Mouse (Mus musculus) lung, postnatal 0 days (tissue): Measurements from ENCODE around the gene Lrrfip1. TPM values are rescaled to one million over a fixed set of nuclear protein-coding genes. Genes with fewer than 3 reads are reported as not detected.

Experiments used
- ATAC-seq: fragments of 200-750 bp; cut with Nextera tagmentation; 2 replicates; pipeline ENCODE4 v1.8.0; 2017; ENCODE audit warnings: moderate library complexity
- DNase-seq: peaks from one replicate; pipeline ENCODE4 v3.0.0-alpha.2; 2016; ENCODE audit warnings: low spot score
- H3K27ac ChIP-seq: fragments of 300-500 bp; sonication (generic); 2 replicates; pipeline ENCODE4 v1.5.1; 2014; ENCODE audit warnings: antibody characterized with exemption, mild to moderate bottlenecking, low read length, mixed read lengths
- H3K27me3 ChIP-seq: fragments of 300-500 bp; sonication (generic); replicated peaks from 2 replicates; pipeline ENCODE4 v1.6.1; 2014; ENCODE audit warnings: low read length, mixed read lengths; ENCODE audit not compliant: insufficient read depth
- H3K36me3 ChIP-seq: fragments of 300-500 bp; sonication (generic); 2 replicates; pipeline ENCODE4 v1.6.1; 2014; ENCODE audit warnings: low read length, mixed read lengths; ENCODE audit not compliant: insufficient read depth
- H3K4me1 ChIP-seq: fragments of 300-500 bp; sonication (generic); 2 replicates; pipeline ENCODE4 v1.6.1; 2014; ENCODE audit warnings: antibody characterized with exemption, low read depth, low read length, mixed read lengths; ENCODE audit not compliant: insufficient read depth
- H3K4me2 ChIP-seq: fragments of 300-500 bp; sonication (generic); replicated peaks from 2 replicates; pipeline ENCODE4 v1.6.1; 2014; ENCODE audit warnings: low read depth, mild to moderate bottlenecking, low read length, moderate library complexity, mixed read lengths
- H3K4me3 ChIP-seq: fragments of 300-500 bp; sonication (generic); 2 replicates; pipeline ENCODE4 v1.5.1; 2014; ENCODE audit warnings: low read depth, low read length
- H3K9ac ChIP-seq: fragments of 300-500 bp; sonication (generic); replicated peaks from 2 replicates; pipeline ENCODE4 v1.6.1; 2014; ENCODE audit warnings: low read depth, mild to moderate bottlenecking
- H3K9me3 ChIP-seq: fragments of 300-500 bp; sonication (generic); 2 replicates; pipeline ENCODE4 v1.6.1; 2016; ENCODE audit warnings: low read length, mixed read lengths
- CTCF ChIP-seq: IDR thresholded peaks from 2 replicates; pipeline ENCODE4 v1.5.1; 2016; ENCODE audit warnings: antibody characterized with exemption, mild to moderate bottlenecking
- EP300 ChIP-seq: IDR thresholded peaks from 2 replicates; pipeline ENCODE4 v1.6.1; 2016; ENCODE audit warnings: antibody characterized with exemption, mild to moderate bottlenecking, control low read depth
- WGBS: fragments of 180-500 bp; shearing (Covaris S2); extraction: QIAGEN DNeasy Blood & Tissue Kit; methylation state at CpG from one replicate; pipeline ENCODE4 v1.1.7; 2014; 5-methylcytosine and 5-hydroxymethylcytosine counted together
- polyA plus RNA-seq: library from polyadenylated mRNA; unstranded; fragments of >200 nt; fragmentation: Nextera tagmentation; extraction: Ambion mirVana; gene quantifications from 2 replicates; pipeline ENCODE4 v1.2.1, GENCODE M21; 2015

Gene Lrrfip1
- polyA plus RNA-seq, 1 experiment from 2014 or later: 83.1 TPM

DNA sequence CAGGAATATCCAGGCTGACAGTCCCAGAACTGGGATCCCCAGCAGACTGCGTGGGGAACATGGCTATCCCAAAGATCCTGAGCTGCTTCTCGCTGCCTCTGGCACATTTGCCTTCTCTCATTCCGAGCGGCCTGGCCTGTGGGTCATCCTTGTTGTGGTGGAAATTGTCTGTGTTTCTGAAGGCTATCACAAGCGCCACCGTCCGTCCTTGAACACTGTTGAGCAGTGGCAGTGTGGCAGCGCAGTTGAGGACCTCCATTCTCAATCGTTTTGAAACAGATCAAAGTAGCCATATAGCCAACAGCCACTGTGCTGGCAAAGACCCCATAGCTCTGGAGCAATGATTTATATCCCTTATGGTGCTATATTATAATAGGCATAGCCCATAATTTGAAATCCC is 10.2 kb downstream of the Lrrfip1 start:
- peaks cover under 1% of the 10 kb centered on the region; the same call in 1 of the 2 replicates for H3K4me1 ChIP-seq
- no peak overlapping the region for H3K4me2 ChIP-seq
- DNase-seq (no peak), ATAC-seq (no peak)
- no peak overlapping the region for H3K4me3 ChIP-seq
- H3K27me3 ChIP-seq: no peaks in the 10 kb centered on the region
- no peak overlapping the region for H3K9ac ChIP-seq
- TF ChIP-seq CTCF (no peak), EP300 (no peak)
- WGBS: 78% methylated on average over 9 of the region's 9 CpGs
- no peaks in the 10 kb centered on the region for H3K9me3 ChIP-seq
- no peak overlapping the region for H3K27ac ChIP-seq
- no peaks in the 10 kb centered on the region for H3K36me3 ChIP-seq

GRCm38 (mm10) chr1:91009266-91009665 is 10.7 kb downstream of the Lrrfip1 start:
- peaks cover 5% of the 10 kb centered on the region; the same call in 1 of the 2 replicates for H3K4me1 ChIP-seq
- no peak overlapping the region for H3K27ac ChIP-seq
- no peaks in the 10 kb centered on the region for H3K27me3 ChIP-seq
- H3K9me3 ChIP-seq: no peaks in the 10 kb centered on the region
- TF ChIP-seq EP300 (no peak), CTCF (no peak)
- H3K4me2 ChIP-seq: no peak overlapping the region
- no peak for DNase-seq
- no peak overlapping the region for H3K9ac ChIP-seq
- no peaks in the 10 kb centered on the region for H3K36me3 ChIP-seq
- no peak overlapping the region for H3K4me3 ChIP-seq
- WGBS: 57% methylated on average over 6 of the region's 6 CpGs
- ATAC-seq: peak; percentile 5; the same call in 1 of the 2 replicates

DNA sequence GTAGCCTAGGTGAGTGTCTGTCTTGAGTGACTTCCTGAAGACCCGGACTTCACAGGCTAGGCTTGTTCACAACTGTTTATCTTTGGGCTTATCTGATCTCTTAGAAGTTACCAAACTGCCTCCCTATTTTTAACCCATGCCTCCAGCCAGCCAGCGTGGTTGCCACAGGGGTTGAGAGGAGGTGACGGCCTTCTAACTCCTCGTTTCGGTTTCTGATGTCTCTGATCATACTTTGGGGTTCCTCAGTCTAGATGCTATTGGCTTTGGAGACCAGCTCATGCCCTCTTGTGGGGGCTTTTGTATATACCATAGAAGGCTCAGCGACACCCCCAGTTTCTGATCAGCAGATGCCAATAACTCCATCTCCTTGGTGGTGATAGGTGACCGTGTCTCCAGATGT is 11.7 kb downstream of the Lrrfip1 start:
- Histone ChIP-seq H3K36me3 (no peaks in the 10 kb centered on the region), H3K4me2 (no peak overlapping the region), H3K4me1 (peaks cover 5% of the 10 kb centered on the region; the same call in 1 of the 2 replicates), H3K27me3 (no peaks in the 10 kb centered on the region), H3K9ac (no peak overlapping the region), H3K27ac (no peak overlapping the region), H3K4me3 (no peak overlapping the region), H3K9me3 (no peaks in the 10 kb centered on the region)
- DNase-seq (no peak), ATAC-seq (no peak)
- WGBS: 54% methylated on average over 7 of the region's 7 CpGs
- 0 out of 2 replicates have a peak, but pooled peaks have one; percentile 12 for TF ChIP-seq CTCF
- TF ChIP-seq EP300: no peak

- Histone ChIP-seq H3K36me3 (no peaks in the 10 kb centered on the region), H3K27ac (no peak overlapping the region), H3K4me2 (no peak overlapping the region), H3K9ac (no peak overlapping the region), H3K4me1 (peaks cover 5% of the 10 kb centered on the region; the same call in 1 of the 2 replicates), H3K27me3 (no peaks in the 10 kb centered on the region), H3K4me3 (no peak overlapping the region), H3K9me3 (no peaks in the 10 kb centered on the region)
- 53% methylated on average over 2 of the region's 2 CpGs for WGBS
- DNase-seq (no peak), ATAC-seq (0 out of 2 replicates have a peak, but pooled peaks have one; percentile 7)
- TF ChIP-seq CTCF (no peak), EP300 (no peak)
These were observed 12.2 kb downstream of the Lrrfip1 start for GRCm38 (mm10) chr1:91010716-91011115.

DNA sequence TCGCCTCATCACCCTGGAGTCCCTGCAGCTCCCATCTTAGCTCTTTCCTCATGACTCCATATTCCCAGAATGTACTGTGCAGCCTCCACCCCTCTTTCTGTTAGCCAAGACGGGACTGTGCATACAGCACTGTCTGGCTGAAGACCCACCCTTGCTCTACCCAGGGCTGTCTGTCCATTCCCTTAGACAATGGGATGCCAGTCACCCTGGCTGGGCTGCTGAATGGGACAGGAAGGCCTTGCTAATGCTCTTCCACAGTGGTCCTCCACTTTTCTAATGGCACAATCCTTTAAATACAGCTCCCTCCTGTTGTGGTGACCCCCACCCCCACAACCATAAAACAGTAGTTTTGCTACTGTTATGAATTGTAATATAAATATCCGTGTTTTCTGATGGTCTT is 12.8 kb downstream of the Lrrfip1 start:
- Histone ChIP-seq H3K4me3 (no peak overlapping the region), H3K4me2 (no peak overlapping the region), H3K4me1 (peaks cover 5% of the 10 kb centered on the region; the same call in 1 of the 2 replicates), H3K36me3 (no peaks in the 10 kb centered on the region), H3K9ac (no peak overlapping the region), H3K27ac (no peak overlapping the region), H3K27me3 (no peaks in the 10 kb centered on the region), H3K9me3 (no peaks in the 10 kb centered on the region)
- TF ChIP-seq CTCF (no peak), EP300 (no peak)
- WGBS: 84% methylated on average over 3 of the region's 3 CpGs
- DNase-seq (no peak), ATAC-seq (no peak)

GRCm38 (mm10) chr1:91013803-91014202 is 15.3 kb downstream of the Lrrfip1 start:
- no peak; the same call in 1 of the 2 replicates for TF ChIP-seq EP300
- no peak for TF ChIP-seq CTCF
- WGBS: 43% methylated on average over 3 of the region's 3 CpGs
- Histone ChIP-seq H3K27ac (no peak overlapping the region), H3K4me2 (no peak overlapping the region), H3K9ac (no peak overlapping the region), H3K9me3 (no peaks in the 10 kb centered on the region; the same call in 1 of the 2 replicates), H3K4me1 (peaks cover 13% of the 10 kb centered on the region), H3K36me3 (no peaks in the 10 kb centered on the region), H3K4me3 (no peak overlapping the region), H3K27me3 (no peaks in the 10 kb centered on the region)
- peak; percentile 42 for DNase-seq
- ATAC-seq: peak; percentile 16; the same call in 1 of the 2 replicates
